Mouse (Mus musculus) kidney, postnatal 0 days (tissue): ENCODE measurements around the gene Tnfrsf18. TPM values are rescaled to one million over a fixed set of nuclear protein-coding genes. Genes with fewer than 3 reads are reported as not detected.

Experiments used
- ATAC-seq: fragments of 200-750 bp; cut with Nextera tagmentation; replicated peaks from 2 replicates; pipeline ENCODE4 v1.8.0; 2017; ENCODE audit warnings: low read depth, moderate number of reproducible peaks, moderate TSS enrichment, moderate library complexity; ENCODE audit not compliant: low FRiP score
- DNase-seq: peaks from one replicate; pipeline ENCODE4 v3.0.0-alpha.2; 2016; ENCODE audit warnings: low spot score
- H3K27ac ChIP-seq: fragments of 300-500 bp; sonication (generic); 2 replicates; pipeline ENCODE4 v1.5.1; 2014; ENCODE audit warnings: mild to moderate bottlenecking
- H3K27me3 ChIP-seq: fragments of 300-500 bp; sonication (generic); 2 replicates; pipeline ENCODE4 v1.6.1; 2014; ENCODE audit warnings: low read length, mixed read lengths; ENCODE audit not compliant: insufficient read depth
- H3K36me3 ChIP-seq: fragments of 300-500 bp; sonication (generic); 2 replicates; pipeline ENCODE4 v1.6.1; 2014; ENCODE audit warnings: low read length, mixed read lengths; ENCODE audit not compliant: insufficient read depth
- H3K4me1 ChIP-seq: fragments of 300-500 bp; sonication (generic); replicated peaks from 2 replicates; pipeline ENCODE4 v1.6.1; 2014; ENCODE audit warnings: antibody characterized with exemption, low read length, mixed read lengths; ENCODE audit not compliant: insufficient read depth
- H3K4me2 ChIP-seq: fragments of 300-500 bp; sonication (generic); 2 replicates; pipeline ENCODE4 v1.6.1; 2014; ENCODE audit warnings: mild to moderate bottlenecking, low read length, moderate library complexity, mixed read lengths
- H3K4me3 ChIP-seq: fragments of 300-500 bp; sonication (generic); replicated peaks from 2 replicates; pipeline ENCODE4 v1.5.1; 2014; ENCODE audit warnings: low read depth, low read length
- H3K9ac ChIP-seq: fragments of 300-500 bp; sonication (generic); 2 replicates; pipeline ENCODE4 v1.6.1; 2014; ENCODE audit warnings: low read depth, low read length
- H3K9me3 ChIP-seq: fragments of 300-500 bp; sonication (generic); replicated peaks from 2 replicates; pipeline ENCODE4 v1.6.1; 2016; ENCODE audit warnings: low read length, inconsistent platforms, mixed read lengths
- CTCF ChIP-seq: IDR thresholded peaks from 2 replicates; pipeline ENCODE4 v1.5.1; 2016; ENCODE audit warnings: antibody characterized with exemption, low read depth, mild to moderate bottlenecking, moderate library complexity
- WGBS: fragments of 180-500 bp; shearing (Covaris S2); extraction: QIAGEN DNeasy Blood & Tissue Kit; methylation state at CpG from one replicate; pipeline ENCODE4 v1.1.7; 2014; 5-methylcytosine and 5-hydroxymethylcytosine counted together
- polyA plus RNA-seq: library from polyadenylated mRNA; unstranded; fragments of >200 nt; fragmentation: Nextera tagmentation; extraction: Ambion mirVana; gene quantifications from 2 replicates; pipeline ENCODE4 v1.2.1, GENCODE M21; 2015

Tnfrsf18 gene
- polyA plus RNA-seq, 1 experiment from 2014 or later, result 1.3 TPM

DNA sequence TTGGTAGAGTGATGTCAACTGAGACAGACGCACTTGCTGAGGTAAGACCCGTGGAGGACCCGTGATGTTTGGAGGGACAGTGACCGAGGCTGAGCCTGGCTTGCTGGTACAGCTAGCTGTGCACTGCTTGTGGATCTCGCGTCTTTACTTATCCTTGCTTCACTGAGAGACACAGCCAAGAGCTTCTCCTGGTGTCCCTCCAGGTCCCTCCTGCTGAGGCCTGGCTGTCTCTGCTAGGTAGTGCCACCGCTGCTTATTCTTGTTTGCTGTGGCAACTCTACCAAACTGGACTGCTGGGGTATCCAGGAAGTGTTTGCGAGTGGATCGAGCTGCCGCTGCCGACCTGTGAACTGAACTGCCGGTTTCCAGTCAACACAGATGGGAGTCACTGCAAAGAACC, 6.2 kb upstream of the Tnfrsf18 start:
- H3K4me3 ChIP-seq, result no peak overlapping the region
- WGBS, result 89% methylated on average over 12 of the region's 12 CpGs
- H3K27me3 ChIP-seq, result no peaks in the 10 kb centered on the region
- H3K9me3 ChIP-seq, result no peaks in the 10 kb centered on the region
- no peak for TF ChIP-seq CTCF
- H3K4me2 ChIP-seq, result no peak overlapping the region
- no peak overlapping the region for H3K9ac ChIP-seq
- DNase-seq, result no peak
- H3K36me3 ChIP-seq, result 0 out of 2 replicates have a peak, but pooled peaks cover 4% of the 10 kb centered on the region
- H3K27ac ChIP-seq, result no peak overlapping the region
- no peaks in the 10 kb centered on the region for H3K4me1 ChIP-seq
- ATAC-seq, result no peak

GRCm38 (mm10) chr4:156021381-156021780, 4.6 kb upstream of the Tnfrsf18 start:
- Histone ChIP-seq H3K4me1 (peaks cover 7% of the 10 kb centered on the region; the same call in 1 of the 2 replicates), H3K27ac (no peak overlapping the region), H3K36me3 (no peaks in the 10 kb centered on the region), H3K4me2 (no peak overlapping the region), H3K9ac (no peak overlapping the region), H3K9me3 (no peaks in the 10 kb centered on the region), H3K27me3 (no peaks in the 10 kb centered on the region), H3K4me3 (no peak overlapping the region)
- DNase-seq (no peak), ATAC-seq (no peak)
- TF ChIP-seq CTCF, result no peak
- 68% methylated on average over 3 of the region's 3 CpGs for WGBS

GRCm38 (mm10) chr4:156021942-156022419, 4.0 kb upstream of the Tnfrsf18 start:
- no peaks in the 10 kb centered on the region for H3K36me3 ChIP-seq
- H3K27me3 ChIP-seq, result no peaks in the 10 kb centered on the region
- no peak overlapping the region for H3K4me3 ChIP-seq
- DNase-seq (no peak), ATAC-seq (no peak)
- H3K4me1 ChIP-seq, result peaks cover 7% of the 10 kb centered on the region; the same call in 1 of the 2 replicates
- H3K4me2 ChIP-seq, result no peak overlapping the region
- H3K9me3 ChIP-seq, result no peaks in the 10 kb centered on the region
- no peak overlapping the region for H3K9ac ChIP-seq
- 73% methylated on average over 9 of the region's 9 CpGs for WGBS
- TF ChIP-seq CTCF, result no peak
- no peak overlapping the region for H3K27ac ChIP-seq

- no peak for ATAC-seq
- WGBS, result 81% methylated on average over 9 of the region's 9 CpGs
- H3K4me1 ChIP-seq, result peaks cover 7% of the 10 kb centered on the region; the same call in 1 of the 2 replicates
Measured at GRCm38 (mm10) chr4:156023520-156023919, 2.4 kb upstream of the Tnfrsf18 start.

DNA sequence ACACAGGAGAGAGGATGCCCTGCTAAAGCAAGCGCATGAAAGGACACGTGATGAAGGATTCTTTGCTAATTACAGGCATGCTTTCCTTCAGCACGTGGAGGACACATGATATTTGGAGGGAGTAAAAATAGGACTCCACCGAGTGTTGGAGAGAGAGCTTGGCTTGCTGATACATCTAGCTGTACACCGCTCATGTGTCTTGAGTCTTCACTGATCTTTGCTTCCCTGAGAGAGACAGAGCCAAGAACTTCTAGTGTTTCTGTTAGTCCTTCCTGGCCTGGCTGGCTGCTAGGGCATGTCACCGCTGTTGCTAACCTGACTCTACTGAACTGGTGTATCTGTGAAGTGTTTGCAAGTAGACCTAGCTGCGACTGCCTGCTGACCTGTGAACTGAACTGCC, 1.8 kb upstream of the Tnfrsf18 start:
- DNase-seq, result no peak
- H3K4me3 ChIP-seq, result no peak overlapping the region
- no peaks in the 10 kb centered on the region for H3K9me3 ChIP-seq
- H3K4me2 ChIP-seq, result no peak overlapping the region
- H3K36me3 ChIP-seq, result 0 out of 2 replicates have a peak, but pooled peaks cover 3% of the 10 kb centered on the region
- peaks cover 7% of the 10 kb centered on the region; the same call in 1 of the 2 replicates for H3K4me1 ChIP-seq
- H3K27ac ChIP-seq, result no peak overlapping the region
- no peak for ATAC-seq
- TF ChIP-seq CTCF, result no peak
- WGBS, result 90% methylated on average over 7 of the region's 7 CpGs
- no peaks in the 10 kb centered on the region for H3K27me3 ChIP-seq
- H3K9ac ChIP-seq, result no peak overlapping the region

More at GRCm38 (mm10) chr4:156023520-156023919, 2.4 kb upstream of the Tnfrsf18 start:
- no peak for DNase-seq
- H3K27me3 ChIP-seq, result no peaks in the 10 kb centered on the region
- H3K36me3 ChIP-seq, result 0 out of 2 replicates have a peak, but pooled peaks cover 3% of the 10 kb centered on the region
- no peak overlapping the region for H3K4me2 ChIP-seq
- H3K27ac ChIP-seq, result no peak overlapping the region
- no peaks in the 10 kb centered on the region for H3K9me3 ChIP-seq
- H3K4me3 ChIP-seq, result no peak overlapping the region
- TF ChIP-seq CTCF, result no peak
- H3K9ac ChIP-seq, result no peak overlapping the region

DNA sequence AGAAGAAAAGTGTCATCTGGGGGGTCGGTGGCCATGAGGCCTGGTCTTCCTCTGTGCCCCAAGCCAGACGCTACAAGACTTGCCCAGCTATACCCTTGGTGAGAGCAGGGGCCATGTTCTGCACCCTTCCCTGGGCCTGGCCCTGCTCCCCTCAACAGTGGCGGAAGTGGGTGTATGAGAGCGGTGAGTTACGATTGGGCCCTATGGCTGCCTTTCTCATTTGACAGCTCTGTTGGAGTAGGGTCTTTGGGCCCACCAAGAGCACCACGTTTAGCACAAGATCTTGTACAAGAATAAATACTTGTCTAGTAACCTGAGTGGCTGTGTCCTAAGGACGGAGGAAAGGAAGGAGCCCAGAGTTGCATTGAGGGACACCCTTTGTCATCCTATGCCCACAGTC, 2.6 kb downstream of the Tnfrsf18 start:
- Histone ChIP-seq H3K27ac (no peak overlapping the region), H3K36me3 (0 out of 2 replicates have a peak, but pooled peaks cover 3% of the 10 kb centered on the region), H3K4me3 (no peak overlapping the region), H3K4me2 (no peak overlapping the region), H3K27me3 (no peaks in the 10 kb centered on the region), H3K4me1 (peaks cover 24% of the 10 kb centered on the region), H3K9me3 (no peaks in the 10 kb centered on the region), H3K9ac (no peak overlapping the region)
- ATAC-seq (no peak), DNase-seq (no peak)
- WGBS, result 87% methylated on average over 7 of the region's 7 CpGs
- TF ChIP-seq CTCF, result no peak
